Mouse (Mus musculus): Measurements from ENCODE around the gene Bod1l. TPM values are rescaled to one million over a fixed set of nuclear protein-coding genes. Genes with fewer than 3 reads are reported as not detected.

Gene Bod1l
- polyA plus RNA-seq, 2 experiments from 2014 or later, result 22.8 to 36.8 TPM

GRCm38 (mm10) chr5:41794434-41794833, 49.7 kb downstream of the Bod1l start:
- no peak for ATAC-seq

GRCm38 (mm10) chr5:41790517-41790916, 53.6 kb downstream of the Bod1l start:
- ATAC-seq, result no peak

- ATAC-seq, result peak; percentile 73
Measured at GRCm38 (mm10) chr5:41788877-41789276, 55.2 kb downstream of the Bod1l start.

- ATAC-seq, result no peak
Measured at GRCm38 (mm10) chr5:41781890-41782289, 62.2 kb downstream of the Bod1l start.

GRCm38 (mm10) chr5:41780026-41780425, 64.1 kb downstream of the Bod1l start:
- no peak for ATAC-seq

GRCm38 (mm10) chr5:41775728-41776127, 68.4 kb downstream of the Bod1l start:
- ATAC-seq, result no peak

- ATAC-seq, result no peak
Measured at GRCm38 (mm10) chr5:41775273-41775672, 68.8 kb downstream of the Bod1l start.

- ATAC-seq, result peak; percentile 97
Measured at GRCm38 (mm10) chr5:41768382-41769040, 75.6 kb downstream of the Bod1l start.

GRCm38 (mm10) chr5:41767296-41768200, 76.6 kb downstream of the Bod1l start:
- no peak for ATAC-seq

- ATAC-seq, result no peak
Measured at GRCm38 (mm10) chr5:41766406-41767010, 77.6 kb downstream of the Bod1l start.

- ATAC-seq, result no peak
Measured at GRCm38 (mm10) chr5:41765626-41766405, 78.3 kb downstream of the Bod1l start.

- ATAC-seq, result no peak
Measured at GRCm38 (mm10) chr5:41763731-41764721, 80.1 kb downstream of the Bod1l start, which contains the start of gene Nkx3-2. Nkx3-2 (minus strand) TSS chr5:41764501.

GRCm38 (mm10) chr5:41762947-41763730, 81.0 kb downstream of the Bod1l start:
- no peak for ATAC-seq

GRCm38 (mm10) chr5:41762141-41762946, 81.8 kb downstream of the Bod1l start:
- no peak for ATAC-seq

GRCm38 (mm10) chr5:41761509-41762140, 82.5 kb downstream of the Bod1l start:
- no peak for ATAC-seq

- ATAC-seq, result no peak
Measured at GRCm38 (mm10) chr5:41760831-41761508, 83.1 kb downstream of the Bod1l start.

- no peak for ATAC-seq
Measured at GRCm38 (mm10) chr5:41760071-41760470, 84.0 kb downstream of the Bod1l start.

Measured in activated CD4-positive, CD25-positive, alpha-beta regulatory T cell, adult 4 months (primary cell).